Mouse (Mus musculus): ENCODE results near the gene Szrd1.

Gene Szrd1

GRCm38 (mm10) chr4:141066709-141067515 is 72.7 kb downstream of the Szrd1 start:
- DNase-seq = peak; percentile 74

GRCm38 (mm10) chr4:141065123-141065522 is 74.5 kb downstream of the Szrd1 start:
- DNase-seq = peak; percentile 94

DNA sequence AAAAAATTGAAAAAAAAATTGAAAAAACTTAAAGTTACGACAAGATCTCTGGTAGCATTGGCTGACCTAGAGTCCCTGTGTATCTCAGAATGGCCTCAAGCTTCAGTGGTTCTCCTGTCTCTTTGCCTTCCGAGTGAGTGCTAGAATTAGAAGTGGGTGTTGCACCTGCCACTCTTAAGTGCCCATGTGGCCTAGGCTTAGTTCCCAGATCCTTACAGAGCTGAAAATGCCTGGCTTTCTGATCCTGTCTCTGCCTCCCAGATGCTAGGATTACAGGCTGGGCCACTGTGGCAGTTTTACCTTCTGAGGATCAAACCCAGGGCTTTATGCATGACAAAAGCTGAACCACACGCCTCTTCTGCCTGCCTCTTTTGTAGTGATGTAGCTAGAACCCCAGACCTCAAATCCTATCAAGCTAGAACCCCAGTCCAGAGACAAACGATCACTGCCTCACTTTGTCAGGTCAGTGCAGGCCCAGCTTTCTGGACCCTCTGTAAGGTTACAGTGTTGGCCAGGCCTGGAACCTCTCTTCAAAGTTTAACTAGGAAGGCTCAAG is 75.4 kb downstream of the Szrd1 start:
- DNase-seq = no peak
